In the genomic region with DNA sequence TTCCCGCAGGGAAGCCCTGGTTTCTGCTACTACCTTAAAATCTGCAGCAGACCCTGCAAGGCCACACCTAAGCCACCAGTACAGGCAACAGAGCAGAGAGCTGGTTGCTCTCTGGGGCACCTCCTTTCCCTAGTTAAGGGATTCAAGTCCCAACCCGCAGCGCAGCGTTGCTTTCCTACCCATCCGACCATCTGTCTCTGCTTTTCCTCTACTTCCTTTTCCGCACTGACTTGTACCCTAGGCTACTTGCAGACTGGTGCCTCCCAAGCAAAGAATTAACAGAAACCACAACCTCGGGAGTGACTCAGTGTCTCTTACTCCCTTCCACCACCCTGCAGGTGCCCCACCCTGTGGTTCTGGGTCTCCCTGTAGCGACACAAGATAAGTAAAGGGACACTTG, we compare ENCODE assay signal across 8 mouse cellular contexts. TPM values are rescaled to one million over a fixed set of nuclear protein-coding genes. Genes with fewer than 3 reads are reported as not detected.
DNase-seq lines count a peak whose midpoint lies in the region; ATAC-seq and TF ChIP-seq lines count a peak whose summit lies in the region.

No protein-coding gene starts in this region.

- H3K27me3 ChIP-seq in kidney, embryonic 15.5 days = peaks cover 24% of the 10 kb centered on the region
- H3K27me3 ChIP-seq in liver, embryonic 12.5 days (replicated peaks) = peaks cover 19% of the 10 kb centered on the region; the same call in 1 of the 2 replicates
- no peaks in the 10 kb centered on the region; the same call in 1 of the 2 replicates for H3K27me3 ChIP-seq in small intestine, adult 2 months (ENCODE audit: control insufficient read depth, insufficient read depth, low read length)

- H3K4me2 ChIP-seq in kidney, embryonic 15.5 days = peak overlapping the region; percentile 89
- H3K4me2 ChIP-seq in liver, embryonic 12.5 days = peak overlapping the region; percentile 79

- TF ChIP-seq CTCF in small intestine, adult 2 months (IDR thresholded peaks at IDR 0.05; ENCODE audit: extremely low read depth, insufficient read length, insufficient replicate concordance, low read depth, low read length) = no peak

- 11% methylated on average over 8 of the region's 8 CpGs for WGBS in kidney, embryonic 15.5 days
- WGBS in liver, embryonic 12.5 days (ENCODE audit: insufficient replicate concordance) = 2% methylated on average over 8 of the region's 8 CpGs
- 1% methylated on average over 8 of the region's 8 CpGs for WGBS in small intestine, adult 2 months

- TF ChIP-seq POLR2A in small intestine, adult 2 months (IDR thresholded peaks at IDR 0.05; ENCODE audit: low read depth, low read length) = peak; percentile 34; the same call in 1 of the 2 replicates

- peaks cover 14% of the 10 kb centered on the region for H3K4me1 ChIP-seq in kidney, embryonic 15.5 days
- peaks cover 49% of the 10 kb centered on the region for H3K4me1 ChIP-seq in liver, embryonic 12.5 days
- H3K4me1 ChIP-seq in small intestine, adult 2 months (ENCODE audit: control insufficient read depth, insufficient read depth, insufficient read length, low read length) = peaks cover 20% of the 10 kb centered on the region

- no peaks in the 10 kb centered on the region for H3K36me3 ChIP-seq in kidney, embryonic 15.5 days
- peaks cover 36% of the 10 kb centered on the region for H3K36me3 ChIP-seq in liver, embryonic 12.5 days
- peaks cover 7% of the 10 kb centered on the region for H3K36me3 ChIP-seq in small intestine, adult 2 months (ENCODE audit: control insufficient read depth, insufficient read depth, low read length)

- H3K9me3 ChIP-seq in kidney, embryonic 15.5 days (replicated peaks) = no peaks in the 10 kb centered on the region
- H3K9me3 ChIP-seq in liver, embryonic 12.5 days (replicated peaks) = no peaks in the 10 kb centered on the region

- intact Hi-C loops in heart, postnatal 36 days (cut with DNase I) = no loop called here

- H3K4me3 ChIP-seq in kidney, embryonic 15.5 days (replicated peaks) = peak overlapping the region; percentile 77
- peak overlapping the region; percentile 74 for H3K4me3 ChIP-seq in liver, embryonic 12.5 days
- peak overlapping the region; percentile 97 for H3K4me3 ChIP-seq in small intestine, adult 2 months (ENCODE audit: low read depth, low read length)

- no peak for DNase-seq in kidney, adult 18-20 months
- DNase-seq in MEL-GATA-1-ER (ENCODE audit: extremely low read depth, low read depth) = peak; percentile 77
- peak; percentile 17 to 48 for DNase-seq in heart, postnatal 36 days
- no peak for DNase-seq in embryo, embryonic 10.5 days (ENCODE audit: low spot score)

- H3K27ac ChIP-seq in kidney, embryonic 15.5 days = no peak overlapping the region
- H3K27ac ChIP-seq in liver, embryonic 12.5 days = peak overlapping the region; percentile 95
- peak overlapping the region; percentile 95 for H3K27ac ChIP-seq in small intestine, adult 2 months (ENCODE audit: insufficient read depth, low read depth, low read length)

- ATAC-seq in kidney, embryonic 15.5 days (replicated peaks; ENCODE audit: low FRiP score) = no peak
- ATAC-seq in common myeloid progenitor, adult 5-6 weeks (replicated peaks; ENCODE audit: low read depth, poor library complexity, severe bottlenecking) = peak; percentile 57
- ATAC-seq in liver, embryonic 12.5 days = peak; percentile 80

- peak overlapping the region; percentile 76; the same call in 1 of the 2 replicates for H3K9ac ChIP-seq in kidney, embryonic 15.5 days
- peak overlapping the region; percentile 82 for H3K9ac ChIP-seq in liver, embryonic 12.5 days

RNA-seq across cellular contexts. Expression of a gene that starts 1.0 kb away (rescaled TPM):
- polyA plus RNA-seq in kidney, embryonic 15.5 days (2015; fragmentation: Nextera tagmentation; extraction: Ambion mirVana) = 45.8 and 47.9 TPM in 2 replicates
- total RNA-seq in common myeloid progenitor, adult 5-6 weeks (2017) = 10.4 and 10.7 TPM in 2 replicates
- 100 to 1,000 TPM; 324 to 329 TPM for total RNA-seq in heart, postnatal 36 days (2021)
- polyA plus RNA-seq in liver, embryonic 12.5 days (2016; fragmentation: Nextera tagmentation; extraction: Ambion mirVana) = 388 and 396 TPM in 2 replicates
- 1,045 and 1,081 TPM in 2 replicates for polyA plus RNA-seq in small intestine, adult 2 months (2012; rRNA removed)

RNA-seq across cellular contexts. Expression of a gene that starts 42.9 kb away (rescaled TPM):
- polyA plus RNA-seq in kidney, embryonic 15.5 days (2015; fragmentation: Nextera tagmentation; extraction: Ambion mirVana) = 51.0 and 56.6 TPM in 2 replicates
- total RNA-seq in common myeloid progenitor, adult 5-6 weeks (2017) = 41.5 and 48.7 TPM in 2 replicates
- 10 to 100 TPM; 22.9 to 24.4 TPM for total RNA-seq in heart, postnatal 36 days (2021)
- 94.4 and 99.5 TPM in 2 replicates for polyA plus RNA-seq in liver, embryonic 12.5 days (2016; fragmentation: Nextera tagmentation; extraction: Ambion mirVana)
- polyA plus RNA-seq in small intestine, adult 2 months (2012; rRNA removed) = 33.8 and 112 TPM in 2 replicates

Comparison
In these comparisons a context has a peak if more than half of its experiments do, and no peak if none do; other contexts are left out.
1. DNase-seq: peak in MEL-GATA-1-ER (single experiment) and heart, postnatal 36 days (2 of 2); none in kidney, adult 18-20 months (single experiment) and embryo, embryonic 10.5 days (single experiment).
2. Peak in every context shown above with its lines, with median percentiles within 50 percentile points of each other: H3K4me3 ChIP-seq.